Comparison of ENCODE assay signal across 6 mouse cellular contexts in the genomic region with DNA sequence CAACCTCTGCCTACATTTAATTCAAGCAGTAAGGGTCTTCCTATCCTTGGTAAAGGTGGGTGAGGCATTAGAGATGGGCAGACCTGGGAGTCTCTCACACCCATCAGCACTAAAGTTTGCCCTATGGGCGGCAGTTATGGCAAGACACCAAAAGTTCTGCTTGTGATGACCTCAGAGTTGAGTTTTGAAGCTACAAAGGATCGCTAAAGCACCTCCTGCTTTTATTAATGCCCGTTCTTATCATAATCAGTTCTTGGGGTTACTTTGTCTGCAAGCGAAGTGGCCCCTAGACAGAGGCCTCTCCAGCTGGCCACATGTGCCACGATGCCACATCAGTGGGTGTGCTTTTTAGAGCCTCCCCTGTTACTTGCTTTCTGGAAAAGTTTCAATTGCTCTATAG. TPM values are rescaled to one million over a fixed set of nuclear protein-coding genes. Genes with fewer than 3 reads are reported as not detected.
"Had no signal": no experiment of that assay in that cellular context is flagged by ENCODE, and none has a peak within 500 bp of the region (broad histone marks: within the 10 kb centered on the region; RNA-seq: fewer than 3 reads in every experiment).

No protein-coding gene starts in this region.

- H3K36me3 ChIP-seq: limb, embryonic 12.5 days; neural tube, embryonic 13.5 days; stomach, embryonic 15.5 days had no signal

- H3K27ac ChIP-seq: limb, embryonic 12.5 days; liver, embryonic 14.5 days; neural tube, embryonic 13.5 days; stomach, embryonic 15.5 days had no signal

- DNase-seq: layer of hippocampus, adult 9-11 months had no signal

- H3K9me3 ChIP-seq: limb, embryonic 12.5 days; neural tube, embryonic 13.5 days; stomach, embryonic 15.5 days had no signal

- H3K9ac ChIP-seq: limb, embryonic 12.5 days; liver, embryonic 14.5 days; neural tube, embryonic 13.5 days; stomach, embryonic 15.5 days had no signal

- ATAC-seq: lung, postnatal 0 days had no signal

RNA-seq across cellular contexts. Expression of a gene that starts 35.8 kb away (rescaled TPM):
- polyA plus RNA-seq: neural tube, embryonic 13.5 days had no signal
